Mouse (Mus musculus): ENCODE measurements around the gene Fbxo46.

- TF ChIP-seq MYOD1 (IDR thresholded peaks at IDR 0.05; ENCODE audit: control insufficient read depth in 1 of 3, insufficient read length in 2 of 3, low read depth in 2 of 3) (no peak), USF1 (IDR thresholded peaks at IDR 0.05; ENCODE audit: low read depth) (no peak), MYOG (IDR thresholded peaks at IDR 0.05; ENCODE audit: control insufficient read depth in 1 of 3, insufficient read depth in 1 of 3, insufficient read length in 2 of 3, low read depth in 2 of 3) (no peak), POLR2A (IDR thresholded peaks at IDR 0.05; ENCODE audit: insufficient read length, low read depth) (no peak), E2F4 (IDR thresholded peaks at IDR 0.05; ENCODE audit: insufficient read depth) (no peak), MAX (IDR thresholded peaks at IDR 0.05; ENCODE audit: low read depth) (no peak), TCF3 (IDR thresholded peaks at IDR 0.05; ENCODE audit: insufficient read length, low read depth) (no peak)
These were observed 49.8 kb downstream of the Fbxo46 start for GRCm38 (mm10) chr7:19169506-19169905.

All from myocyte (in vitro differentiated cells).